Mouse (Mus musculus) hindbrain, embryonic 10.5 days (tissue): ENCODE results near the gene Nf1. TPM values are rescaled to one million over a fixed set of nuclear protein-coding genes. Genes with fewer than 3 reads are reported as not detected.
A peak's percentile ranks its signal among the peaks of the same experiment; 100 is the strongest.

ENCODE experiments used
- DNase-seq: peaks from one replicate; pipeline ENCODE4 v3.0.0-alpha.2; 2017; ENCODE audit warnings: low spot score
- H3K27ac ChIP-seq: fragments of 300-500 bp; sonication (generic); 2 replicates; pipeline ENCODE4 v1.5.1; 2016; ENCODE audit warnings: mild to moderate bottlenecking, moderate library complexity
- H3K27me3 ChIP-seq: fragments of 300-500 bp; sonication (generic); 2 replicates; pipeline ENCODE4 v1.6.1; 2016; ENCODE audit warnings: mild to moderate bottlenecking; ENCODE audit not compliant: poor library complexity, insufficient read depth, severe bottlenecking
- H3K36me3 ChIP-seq: fragments of 300-500 bp; sonication (generic); 2 replicates; pipeline ENCODE4 v1.6.1; 2016; ENCODE audit warnings: mild to moderate bottlenecking, moderate library complexity
- H3K4me1 ChIP-seq: fragments of 300-500 bp; sonication (generic); replicated peaks from 2 replicates; pipeline ENCODE4 v1.6.1; 2016; ENCODE audit warnings: mild to moderate bottlenecking
- H3K4me3 ChIP-seq: fragments of 300-500 bp; sonication (generic); 2 replicates; pipeline ENCODE4 v1.5.1; 2016; ENCODE audit warnings: mild to moderate bottlenecking, moderate library complexity
- H3K9me3 ChIP-seq: fragments of 300-500 bp; sonication (generic); 2 replicates; pipeline ENCODE4 v1.6.1; 2016; ENCODE audit warnings: mild to moderate bottlenecking, moderate library complexity
- WGBS: fragments of 180-500 bp; shearing (Covaris S2); methylation state at CpG from one replicate; pipeline ENCODE4 v1.1.7; 2016; 5-methylcytosine and 5-hydroxymethylcytosine counted together
- polyA plus RNA-seq: library from polyadenylated mRNA; unstranded; fragments of >200 nt; fragmentation: Nextera tagmentation; extraction: Ambion mirVana; gene quantifications from 2 replicates; pipeline ENCODE4 v1.2.1, GENCODE M21; 2016

Nf1 gene
- polyA plus RNA-seq, 1 experiment from 2014 or later: 5.5 TPM

DNA sequence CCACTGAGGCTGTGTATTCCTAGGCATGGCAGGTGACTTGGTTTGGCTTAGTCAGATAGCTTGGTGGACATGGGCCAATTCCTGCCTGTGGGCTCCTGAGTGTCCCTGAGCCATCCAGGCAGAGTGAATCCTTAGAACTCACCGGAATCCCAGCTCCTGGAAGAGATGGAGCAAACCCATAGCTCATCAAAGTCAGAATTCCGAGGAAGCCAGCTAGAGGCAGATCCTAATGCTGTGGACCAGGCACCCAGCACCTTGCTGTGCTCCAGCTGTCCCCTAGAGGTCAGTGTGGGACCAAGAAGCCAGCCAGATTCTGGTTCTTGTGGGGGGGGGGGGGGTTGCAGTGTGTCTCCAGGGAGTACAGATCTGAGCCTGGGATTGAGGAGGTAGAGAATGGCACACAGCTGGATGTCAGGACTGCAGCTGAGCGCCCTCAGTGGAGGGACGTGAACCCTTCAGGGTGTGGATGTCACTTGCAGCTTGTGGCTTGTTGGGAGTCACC, 285.4 kb downstream of the Nf1 start:
- Histone ChIP-seq H3K27me3 (no peaks in the 10 kb centered on the region), H3K9me3 (no peaks in the 10 kb centered on the region), H3K36me3 (peaks cover 16% of the 10 kb centered on the region), H3K27ac (no peak overlapping the region), H3K4me1 (peaks cover 18% of the 10 kb centered on the region), H3K4me3 (no peak overlapping the region)
- peak; percentile 69 for DNase-seq
- WGBS: 24% methylated on average over 4 of the region's 4 CpGs

DNA sequence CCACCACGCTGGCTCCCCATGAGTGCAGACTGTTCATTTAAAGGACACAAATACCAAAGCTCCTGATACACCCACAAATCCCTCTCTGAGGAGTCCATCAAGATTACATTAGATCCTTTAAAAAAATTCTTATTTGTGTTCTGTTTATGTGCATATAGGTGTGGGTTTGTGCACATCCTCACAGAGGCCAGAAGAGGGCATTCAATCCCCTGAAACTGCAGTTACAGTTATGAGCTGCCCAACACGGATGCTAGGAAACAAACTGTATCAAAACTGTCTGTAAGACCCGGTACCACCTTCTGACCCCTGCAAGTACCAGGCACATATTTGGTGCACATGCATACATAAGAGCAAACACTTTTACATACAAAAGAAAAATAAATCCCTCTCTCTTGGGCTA, 289.2 kb downstream of the Nf1 start:
- 77% methylated on average over 3 of the region's 3 CpGs for WGBS
- no peak overlapping the region for H3K4me3 ChIP-seq
- H3K4me1 ChIP-seq: peaks cover 37% of the 10 kb centered on the region
- H3K27ac ChIP-seq: no peak overlapping the region
- no peak for DNase-seq
- H3K36me3 ChIP-seq: no peaks in the 10 kb centered on the region
- H3K27me3 ChIP-seq: no peaks in the 10 kb centered on the region
- H3K9me3 ChIP-seq: no peaks in the 10 kb centered on the region

DNA sequence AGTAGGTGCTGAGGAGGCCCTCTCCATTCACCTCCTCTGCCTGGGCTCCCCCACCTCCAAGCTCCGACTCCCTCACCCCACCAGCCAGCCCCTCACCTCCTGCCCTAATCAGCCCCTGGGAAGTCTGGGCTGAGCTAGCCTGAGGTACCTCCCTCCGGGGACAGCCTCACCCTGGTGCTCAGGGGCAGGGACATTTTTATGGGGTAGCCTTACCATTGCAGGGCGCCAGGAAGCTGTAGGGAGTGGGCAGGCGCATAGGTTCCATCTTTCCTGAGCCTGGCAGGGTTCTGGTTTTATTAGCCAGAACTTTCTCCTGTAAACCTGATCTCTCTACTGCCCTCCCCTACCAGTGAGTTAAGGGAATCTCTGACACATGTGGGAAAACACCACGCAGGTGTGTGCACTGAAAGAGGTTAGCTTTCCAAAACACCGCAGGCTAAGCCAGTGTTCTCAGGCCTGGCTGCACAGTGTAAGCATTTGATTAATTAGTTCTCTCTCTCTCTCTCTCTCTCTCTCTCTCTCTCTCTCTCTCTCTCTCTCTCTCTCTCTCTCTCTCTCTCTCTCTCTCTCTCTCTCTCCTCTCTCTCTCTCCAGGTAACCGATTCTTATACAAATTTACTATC, 290.4 kb downstream of the Nf1 start:
- H3K9me3 ChIP-seq: no peaks in the 10 kb centered on the region
- H3K4me3 ChIP-seq: no peak overlapping the region
- H3K27me3 ChIP-seq: no peaks in the 10 kb centered on the region
- no peak for DNase-seq
- peaks cover 44% of the 10 kb centered on the region for H3K4me1 ChIP-seq
- 79% methylated on average over 7 of the region's 7 CpGs for WGBS
- H3K36me3 ChIP-seq: no peaks in the 10 kb centered on the region
- peak overlapping the region; percentile 66 for H3K27ac ChIP-seq

DNA sequence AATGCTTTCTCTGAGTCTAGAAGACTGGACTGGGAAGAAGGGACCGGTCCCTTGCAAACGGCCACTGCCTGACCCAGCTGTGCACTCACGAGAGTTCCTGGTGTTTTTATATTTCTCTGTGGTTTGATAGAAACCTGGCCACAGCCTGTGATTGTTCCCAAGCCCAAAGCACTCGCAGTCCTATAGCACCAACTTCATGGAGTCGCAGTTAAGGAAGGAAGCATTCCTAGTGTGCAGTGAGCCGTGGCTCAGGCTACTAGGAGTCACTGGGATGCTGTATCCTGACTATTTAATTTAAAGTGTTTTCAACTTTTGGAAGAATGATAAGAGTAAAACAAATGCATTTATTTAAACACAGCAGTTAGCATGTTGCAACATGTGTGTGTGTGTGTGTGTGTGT, 291.0 kb downstream of the Nf1 start:
- Histone ChIP-seq H3K9me3 (no peaks in the 10 kb centered on the region), H3K4me1 (peaks cover 40% of the 10 kb centered on the region), H3K27ac (peak overlapping the region; percentile 66; the same call in 1 of the 2 replicates), H3K4me3 (no peak overlapping the region), H3K27me3 (no peaks in the 10 kb centered on the region), H3K36me3 (peaks cover under 1% of the 10 kb centered on the region; the same call in 1 of the 2 replicates)
- DNase-seq: no peak
- 37% methylated on average over 6 of the region's 6 CpGs for WGBS

Other genes with a start within 250 kb of the Nf1 start
- 2.7 and 5.2 TPM in 2 replicates for gene Ksr1, start 193.3 kb upstream of the Nf1 start, polyA plus RNA-seq
- 262 and 276 TPM in 2 replicates for gene Wsb1, start 85.0 kb upstream of the Nf1 start, polyA plus RNA-seq
- not detected in 2 replicates for gene Gm9964, start 42.8 kb upstream of the Nf1 start, polyA plus RNA-seq
- gene Omg, start 164.4 kb downstream of the Nf1 start, polyA plus RNA-seq: 0.19 and 0.29 TPM in 2 replicates
- 0.35 and 0.66 TPM in 2 replicates for gene Evi2b, start 184.1 kb downstream of the Nf1 start, polyA plus RNA-seq
- gene Evi2, start 190.9 kb downstream of the Nf1 start, polyA plus RNA-seq: 0.95 and 1.1 TPM in 2 replicates
- gene Evi2a, start 190.9 kb downstream of the Nf1 start, polyA plus RNA-seq: 2.4 and 3.1 TPM in 2 replicates